Mouse (Mus musculus): ENCODE measurements around the gene Pou2f3. TPM values are rescaled to one million over a fixed set of nuclear protein-coding genes. Genes with fewer than 3 reads are reported as not detected.

The Pou2f3 gene
- polyA plus RNA-seq, 1 experiment, result not detected

DNA sequence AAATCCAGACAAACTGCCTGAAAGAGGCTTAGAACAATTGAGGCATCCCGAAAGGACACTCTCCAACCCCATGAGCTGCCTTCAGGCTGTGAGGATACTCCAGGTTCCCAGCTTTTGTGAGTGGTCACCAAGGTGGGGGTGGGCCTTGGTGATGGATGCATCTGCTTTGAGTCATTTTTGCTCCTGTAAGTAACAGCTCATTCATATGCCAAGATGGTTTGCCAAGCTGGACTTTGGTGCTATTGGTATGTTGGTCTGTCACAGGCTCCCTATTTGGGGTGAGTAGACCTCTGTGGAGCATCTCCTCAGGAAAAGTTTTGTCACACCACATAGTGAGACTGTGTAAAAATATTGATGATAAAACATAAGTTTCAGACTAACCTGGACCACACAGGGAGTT, 25.9 kb upstream of the Pou2f3 start:
- Histone ChIP-seq H3K79me2 (ENCODE audit: control insufficient read depth, insufficient read depth) (peaks cover 6% of the 10 kb centered on the region), H3ac (ENCODE audit: control insufficient read depth, insufficient read length) (no peak overlapping the region), H3K4me2 (ENCODE audit: low read depth) (no peak overlapping the region), H3K4me3 (no peak overlapping the region), H3K36me3 (ENCODE audit: control insufficient read depth, insufficient read depth) (no peaks in the 10 kb centered on the region), H3K27me3 (ENCODE audit: control insufficient read depth, insufficient read depth, insufficient read length) (no peaks in the 10 kb centered on the region)
- TF ChIP-seq TCF12 (IDR thresholded peaks at IDR 0.05; ENCODE audit: insufficient read depth, poor library complexity, severe bottlenecking) (no peak), MAX (IDR thresholded peaks at IDR 0.05; ENCODE audit: low read depth) (no peak), POLR2AphosphoS2 (IDR thresholded peaks at IDR 0.05; ENCODE audit: insufficient read length, low read depth) (no peak), TCF3 (IDR thresholded peaks at IDR 0.05; ENCODE audit: insufficient read length, low read depth) (no peak), USF1 (IDR thresholded peaks at IDR 0.05; ENCODE audit: low read depth) (no peak), REST (IDR thresholded peaks at IDR 0.05; ENCODE audit: insufficient read depth, insufficient read length) (no peak), POLR2A (IDR thresholded peaks at IDR 0.05; ENCODE audit: insufficient read length, low read depth) (no peak), MYOG (IDR thresholded peaks at IDR 0.05; ENCODE audit: control insufficient read depth in 1 of 3, insufficient read depth in 1 of 3, insufficient read length in 2 of 3, low read depth in 2 of 3) (no peak), E2F4 (IDR thresholded peaks at IDR 0.05; ENCODE audit: insufficient read depth) (no peak), MYOD1 (IDR thresholded peaks at IDR 0.05; ENCODE audit: control insufficient read depth in 1 of 3, insufficient read length in 2 of 3, low read depth in 2 of 3) (no peak), SRF (IDR thresholded peaks at IDR 0.05; ENCODE audit: control insufficient read depth, insufficient read length, low read depth) (no peak), CEBPB (IDR thresholded peaks at IDR 0.05; ENCODE audit: insufficient read depth, poor library complexity, severe bottlenecking) (no peak)

DNA sequence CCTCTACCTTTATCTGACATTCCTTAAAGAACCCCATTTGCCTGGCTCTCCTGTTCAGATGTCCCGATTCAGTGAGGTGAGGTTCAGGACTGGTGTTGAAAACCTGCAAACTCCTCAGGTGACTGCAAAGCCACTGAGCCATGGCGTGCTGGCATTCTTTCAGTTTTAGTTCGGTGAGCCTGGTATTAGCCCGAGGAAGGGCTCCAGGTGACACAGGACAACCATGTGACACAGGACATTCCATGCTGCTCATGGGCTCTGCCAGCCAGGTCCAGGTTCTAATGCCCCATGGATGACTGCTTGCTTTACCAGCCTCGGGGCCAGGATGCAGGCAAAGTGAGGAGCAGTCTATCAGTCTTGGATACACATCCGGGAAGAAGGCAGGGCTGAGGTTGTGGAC, 25.2 kb upstream of the Pou2f3 start:
- Histone ChIP-seq H3K36me3 (ENCODE audit: control insufficient read depth, insufficient read depth) (no peaks in the 10 kb centered on the region), H3ac (ENCODE audit: control insufficient read depth, insufficient read length) (no peak overlapping the region)
- no peak for TF ChIP-seq TCF12 (IDR thresholded peaks at IDR 0.05; ENCODE audit: insufficient read depth, poor library complexity, severe bottlenecking)
- no peak for TF ChIP-seq MYOG (IDR thresholded peaks at IDR 0.05; ENCODE audit: control insufficient read depth in 1 of 3, insufficient read depth in 1 of 3, insufficient read length in 2 of 3, low read depth in 2 of 3)
- no peak for TF ChIP-seq CEBPB (IDR thresholded peaks at IDR 0.05; ENCODE audit: insufficient read depth, poor library complexity, severe bottlenecking)
- TF ChIP-seq E2F4 (IDR thresholded peaks at IDR 0.05; ENCODE audit: insufficient read depth), result no peak
- TF ChIP-seq USF1 (IDR thresholded peaks at IDR 0.05; ENCODE audit: low read depth), result no peak
- no peak for TF ChIP-seq MAX (IDR thresholded peaks at IDR 0.05; ENCODE audit: low read depth)
- TF ChIP-seq POLR2A (IDR thresholded peaks at IDR 0.05; ENCODE audit: insufficient read length, low read depth), result no peak
- no peak for TF ChIP-seq REST (IDR thresholded peaks at IDR 0.05; ENCODE audit: insufficient read depth, insufficient read length)
- no peak for TF ChIP-seq POLR2AphosphoS2 (IDR thresholded peaks at IDR 0.05; ENCODE audit: insufficient read length, low read depth)
- no peak for TF ChIP-seq TCF3 (IDR thresholded peaks at IDR 0.05; ENCODE audit: insufficient read length, low read depth)
- no peak for TF ChIP-seq SRF (IDR thresholded peaks at IDR 0.05; ENCODE audit: control insufficient read depth, insufficient read length, low read depth)

DNA sequence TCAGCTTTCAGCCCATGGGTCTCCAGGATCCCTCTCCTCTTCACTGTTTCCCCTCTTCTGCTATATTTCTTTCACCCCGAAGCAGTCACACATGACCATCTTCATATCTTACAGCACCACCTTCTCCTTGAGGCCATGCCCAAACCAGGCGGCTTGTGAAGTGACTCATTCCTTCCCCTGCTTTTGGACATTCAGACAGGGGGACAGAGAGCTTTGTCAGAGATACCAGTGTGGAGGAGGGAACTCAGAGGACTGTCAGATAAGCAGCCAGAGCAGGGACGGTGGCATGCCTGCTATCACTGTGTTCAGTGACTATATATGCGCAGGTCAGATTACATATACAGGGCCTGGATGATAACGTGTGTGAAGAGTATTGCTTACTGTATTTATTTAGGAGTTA, 24.3 kb upstream of the Pou2f3 start:
- H3ac ChIP-seq (ENCODE audit: control insufficient read depth, insufficient read length), result no peak overlapping the region
- no peak overlapping the region for H3K4me2 ChIP-seq (ENCODE audit: low read depth)
- H3K27me3 ChIP-seq (ENCODE audit: control insufficient read depth, insufficient read depth, insufficient read length), result no peaks in the 10 kb centered on the region
- no peaks in the 10 kb centered on the region for H3K36me3 ChIP-seq (ENCODE audit: control insufficient read depth, insufficient read depth)
- peaks cover 6% of the 10 kb centered on the region for H3K79me2 ChIP-seq (ENCODE audit: control insufficient read depth, insufficient read depth)
- TF ChIP-seq POLR2AphosphoS2 (IDR thresholded peaks at IDR 0.05; ENCODE audit: insufficient read length, low read depth), result no peak
- TF ChIP-seq CEBPB (IDR thresholded peaks at IDR 0.05; ENCODE audit: insufficient read depth, poor library complexity, severe bottlenecking), result no peak
- no peak for TF ChIP-seq TCF3 (IDR thresholded peaks at IDR 0.05; ENCODE audit: insufficient read length, low read depth)
- TF ChIP-seq SRF (IDR thresholded peaks at IDR 0.05; ENCODE audit: control insufficient read depth, insufficient read length, low read depth), result no peak
- TF ChIP-seq REST (IDR thresholded peaks at IDR 0.05; ENCODE audit: insufficient read depth, insufficient read length), result no peak
- TF ChIP-seq E2F4 (IDR thresholded peaks at IDR 0.05; ENCODE audit: insufficient read depth), result no peak
- no peak for TF ChIP-seq MAX (IDR thresholded peaks at IDR 0.05; ENCODE audit: low read depth)
- TF ChIP-seq TCF12 (IDR thresholded peaks at IDR 0.05; ENCODE audit: insufficient read depth, poor library complexity, severe bottlenecking), result no peak
- TF ChIP-seq POLR2A (IDR thresholded peaks at IDR 0.05; ENCODE audit: insufficient read length, low read depth), result no peak
- TF ChIP-seq MYOD1 (IDR thresholded peaks at IDR 0.05; ENCODE audit: control insufficient read depth in 1 of 3, insufficient read length in 2 of 3, low read depth in 2 of 3), result no peak
- no peak for TF ChIP-seq MYOG (IDR thresholded peaks at IDR 0.05; ENCODE audit: control insufficient read depth in 1 of 3, insufficient read depth in 1 of 3, insufficient read length in 2 of 3, low read depth in 2 of 3)
- no peak for TF ChIP-seq USF1 (IDR thresholded peaks at IDR 0.05; ENCODE audit: low read depth)
- no peak overlapping the region for H3K4me3 ChIP-seq

More for the DNA sequence above, 25.2 kb upstream of the Pou2f3 start:
- Histone ChIP-seq H3K79me2 (ENCODE audit: control insufficient read depth, insufficient read depth) (peaks cover 6% of the 10 kb centered on the region), H3K27me3 (ENCODE audit: control insufficient read depth, insufficient read depth, insufficient read length) (no peaks in the 10 kb centered on the region), H3K4me3 (no peak overlapping the region), H3K4me2 (ENCODE audit: low read depth) (no peak overlapping the region)

DNA sequence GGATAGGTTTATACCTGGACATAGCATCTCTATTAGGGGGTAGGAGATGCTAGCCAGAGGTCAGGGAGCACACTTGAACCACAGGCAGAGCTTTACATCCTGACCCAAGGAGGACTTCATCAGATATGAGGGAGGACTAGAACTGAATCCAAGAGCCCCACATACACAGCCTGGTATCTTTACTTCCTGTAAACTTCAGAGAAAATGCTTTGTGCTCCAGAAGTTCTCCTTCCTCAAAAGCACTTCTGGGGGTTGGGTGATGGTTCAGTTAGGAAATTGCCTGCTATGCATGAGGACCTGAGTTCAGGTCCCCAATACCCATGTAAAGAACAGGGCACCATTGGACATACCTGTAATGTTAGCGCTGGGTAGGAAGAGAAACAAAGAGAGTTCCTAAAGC, 23.3 kb upstream of the Pou2f3 start:
- no peaks in the 10 kb centered on the region for H3K36me3 ChIP-seq (ENCODE audit: control insufficient read depth, insufficient read depth)
- H3K4me3 ChIP-seq, result no peak overlapping the region
- no peak overlapping the region for H3K4me2 ChIP-seq (ENCODE audit: low read depth)
- H3K27me3 ChIP-seq (ENCODE audit: control insufficient read depth, insufficient read depth, insufficient read length), result no peaks in the 10 kb centered on the region
- peaks cover under 1% of the 10 kb centered on the region for H3K79me2 ChIP-seq (ENCODE audit: control insufficient read depth, insufficient read depth)
- TF ChIP-seq E2F4 (IDR thresholded peaks at IDR 0.05; ENCODE audit: insufficient read depth) (no peak), MYOG (IDR thresholded peaks at IDR 0.05; ENCODE audit: control insufficient read depth in 1 of 3, insufficient read depth in 1 of 3, insufficient read length in 2 of 3, low read depth in 2 of 3) (no peak), SRF (IDR thresholded peaks at IDR 0.05; ENCODE audit: control insufficient read depth, insufficient read length, low read depth) (no peak), CEBPB (IDR thresholded peaks at IDR 0.05; ENCODE audit: insufficient read depth, poor library complexity, severe bottlenecking) (no peak), MYOD1 (IDR thresholded peaks at IDR 0.05; ENCODE audit: control insufficient read depth in 1 of 3, insufficient read length in 2 of 3, low read depth in 2 of 3) (no peak), POLR2AphosphoS2 (IDR thresholded peaks at IDR 0.05; ENCODE audit: insufficient read length, low read depth) (no peak), TCF12 (IDR thresholded peaks at IDR 0.05; ENCODE audit: insufficient read depth, poor library complexity, severe bottlenecking) (no peak), REST (IDR thresholded peaks at IDR 0.05; ENCODE audit: insufficient read depth, insufficient read length) (no peak), POLR2A (IDR thresholded peaks at IDR 0.05; ENCODE audit: insufficient read length, low read depth) (no peak), USF1 (IDR thresholded peaks at IDR 0.05; ENCODE audit: low read depth) (no peak), TCF3 (IDR thresholded peaks at IDR 0.05; ENCODE audit: insufficient read length, low read depth) (no peak), MAX (IDR thresholded peaks at IDR 0.05; ENCODE audit: low read depth) (no peak)
- no peak overlapping the region for H3ac ChIP-seq (ENCODE audit: control insufficient read depth, insufficient read length)

Data from myocyte (in vitro differentiated cells).